Mouse (Mus musculus): ENCODE data around the gene Hist1h3h.
A peak's percentile ranks its signal among the peaks of the same experiment; 100 is the strongest.
"Not testable (repeated sequence)": the region's sequence is repeated elsewhere in the genome, so short reads cannot be mapped to it uniquely, and the experiment has no call there.

Gene Hist1h3h

GRCm38 (mm10) chr13:21717397-21718357 lies at the start of gene Hist1h3h:
TSS of gene Hist1h3h (plus strand) at chr13:21717659.
- DNase-seq (ENCODE audit: low read depth, low spot score), result peak; percentile 68

GRCm38 (mm10) chr13:21677305-21677704 lies 40.2 kb upstream of the Hist1h3h start, which contains the start of gene Olfr1360:
TSS of gene Olfr1360 (minus strand) at chr13:21677405.
- no peak for DNase-seq (ENCODE audit: low read depth, low spot score)

GRCm38 (mm10) chr13:21697811-21698210 lies 19.6 kb upstream of the Hist1h3h start, which contains the start of gene Olfr1359:
TSS of gene Olfr1359 (plus strand) at chr13:21698111.
- DNase-seq (ENCODE audit: low read depth, low spot score), result no peak

- DNase-seq (ENCODE audit: low read depth, low spot score), result no peak
These were observed 10.8 kb upstream of the Hist1h3h start for GRCm38 (mm10) chr13:21706669-21707068.

GRCm38 (mm10) chr13:21710031-21710711 lies 7.3 kb upstream of the Hist1h3h start:
- DNase-seq (ENCODE audit: low read depth, low spot score), result peak; percentile 83

GRCm38 (mm10) chr13:21710821-21711525 lies 6.5 kb upstream of the Hist1h3h start:
- peak; percentile 76 for DNase-seq (ENCODE audit: low read depth, low spot score)

GRCm38 (mm10) chr13:21711698-21712097 lies 5.8 kb upstream of the Hist1h3h start:
- DNase-seq (ENCODE audit: low read depth, low spot score), result no peak

GRCm38 (mm10) chr13:21714725-21715124 lies 2.7 kb upstream of the Hist1h3h start:
- DNase-seq (ENCODE audit: low read depth, low spot score), result peak; percentile 54

- DNase-seq (ENCODE audit: low read depth, low spot score), result no peak
These were observed 2.2 kb upstream of the Hist1h3h start for GRCm38 (mm10) chr13:21715131-21715863.

- DNase-seq (ENCODE audit: low read depth, low spot score), result peak; percentile 84
These were observed 1.5 kb upstream of the Hist1h3h start, which contains the start of the genes Hist1h2bl and Hist1h2ai for GRCm38 (mm10) chr13:21715864-21716539. TSS of gene Hist1h2bl (minus strand) at chr13:21716143. TSS of gene Hist1h2ai (plus strand) at chr13:21716422.

GRCm38 (mm10) chr13:21716540-21717391 lies 693 bp upstream of the Hist1h3h start:
- DNase-seq (ENCODE audit: low read depth, low spot score), result not testable (repeated sequence)

GRCm38 (mm10) chr13:21718381-21719080 lies 1.1 kb downstream of the Hist1h3h start:
- no peak for DNase-seq (ENCODE audit: low read depth, low spot score)

- DNase-seq (ENCODE audit: low read depth, low spot score), result not testable (repeated sequence)
These were observed 3.8 kb downstream of the Hist1h3h start for GRCm38 (mm10) chr13:21721107-21721756.

- DNase-seq (ENCODE audit: low read depth, low spot score), result peak; percentile 73
These were observed 4.4 kb downstream of the Hist1h3h start, which contains the start of gene Hist1h2bm for GRCm38 (mm10) chr13:21721757-21722372. TSS of gene Hist1h2bm (plus strand) at chr13:21722044.

- DNase-seq (ENCODE audit: low read depth, low spot score), result no peak
These were observed 5.0 kb downstream of the Hist1h3h start for GRCm38 (mm10) chr13:21722373-21722925.

GRCm38 (mm10) chr13:21722993-21723836 lies 5.8 kb downstream of the Hist1h3h start:
- DNase-seq (ENCODE audit: low read depth, low spot score), result no peak
